Mouse (Mus musculus): Measurements from ENCODE around the gene Scn2a.
"Not testable (repeated sequence)": the region's sequence is repeated elsewhere in the genome, so short reads cannot be mapped to it uniquely, and the experiment has no call there.

Scn2a gene

GRCm38 (mm10) chr2:65695061-65695460 is 74.5 kb downstream of the Scn2a start:
- no peak for DNase-seq (ENCODE audit: low read depth, low spot score)

- no peak for DNase-seq (ENCODE audit: low read depth, low spot score)
Observed at GRCm38 (mm10) chr2:65700246-65700645, 79.7 kb downstream of the Scn2a start.

- no peak for DNase-seq (ENCODE audit: low read depth, low spot score)
Observed at GRCm38 (mm10) chr2:65701175-65701574, 80.6 kb downstream of the Scn2a start.

GRCm38 (mm10) chr2:65722219-65722800 is 101.7 kb downstream of the Scn2a start:
- no peak for DNase-seq (ENCODE audit: low read depth, low spot score)

GRCm38 (mm10) chr2:65745400-65745799 is 124.8 kb downstream of the Scn2a start:
- no peak for DNase-seq (ENCODE audit: low read depth, low spot score)

- DNase-seq (ENCODE audit: low read depth, low spot score), result peak; percentile 47
Observed at GRCm38 (mm10) chr2:65782442-65782841, 161.9 kb downstream of the Scn2a start.

- no peak for DNase-seq (ENCODE audit: low read depth, low spot score)
Observed at GRCm38 (mm10) chr2:65783392-65783791, 162.8 kb downstream of the Scn2a start.

- DNase-seq (ENCODE audit: low read depth, low spot score), result peak; percentile 39
Observed at GRCm38 (mm10) chr2:65792516-65792915, 171.9 kb downstream of the Scn2a start.

- DNase-seq (ENCODE audit: low read depth, low spot score), result no peak
Observed at GRCm38 (mm10) chr2:65793593-65793992, 173.0 kb downstream of the Scn2a start.

- no peak for DNase-seq (ENCODE audit: low read depth, low spot score)
Observed at GRCm38 (mm10) chr2:65801054-65801709, 180.6 kb downstream of the Scn2a start.

GRCm38 (mm10) chr2:65806556-65806955 is 186.0 kb downstream of the Scn2a start:
- DNase-seq (ENCODE audit: low read depth, low spot score), result no peak

GRCm38 (mm10) chr2:65811203-65811602 is 190.6 kb downstream of the Scn2a start:
- not testable (repeated sequence) for DNase-seq (ENCODE audit: low read depth, low spot score)

Measured in forelimb bud, embryonic 11.5 days (tissue).